Mouse (Mus musculus) adrenal gland, adult 18-20 months (tissue): Measurements from ENCODE around the gene Snn. TPM values are rescaled to one million over a fixed set of nuclear protein-coding genes. Genes with fewer than 3 reads are reported as not detected.

Experiments used
- DNase-seq, 2 experiments: peaks; one replicate each; pipeline ENCODE4 v3.0.0; 2021 to 2022; ENCODE audit warnings: low spot score in 2 of 2
- total RNA-seq, 2 experiments: library from RNA; stranded (reverse); gene quantifications; 1 replicate in 1 of 2; 2 replicates in 1 of 2; pipeline ENCODE4 v1.2.3; 2021

Snn gene
- total RNA-seq, 2 experiments from 2014 or later: 9.3 to 14.0 TPM

GRCm38 (mm10) chr16:11077601-11078201 is 17.0 kb downstream of the Snn start:
- DNase-seq: no peak

GRCm38 (mm10) chr16:11078216-11078869 is 17.6 kb downstream of the Snn start:
- no peak for DNase-seq

- no peak for DNase-seq
Observed at GRCm38 (mm10) chr16:11084181-11084580, 23.4 kb downstream of the Snn start.

- DNase-seq: no peak
Observed at GRCm38 (mm10) chr16:11086299-11086698, 25.6 kb downstream of the Snn start.

- no peak for DNase-seq
Observed at GRCm38 (mm10) chr16:11086856-11087588, 26.3 kb downstream of the Snn start.

- no peak for DNase-seq
Observed at GRCm38 (mm10) chr16:11090836-11091570, 30.3 kb downstream of the Snn start.

- no peak for DNase-seq
Observed at GRCm38 (mm10) chr16:11092061-11092460, 31.3 kb downstream of the Snn start.

GRCm38 (mm10) chr16:11092523-11092922 is 31.8 kb downstream of the Snn start:
- DNase-seq: no peak

GRCm38 (mm10) chr16:11093717-11094386 is 33.1 kb downstream of the Snn start:
- no peak for DNase-seq

- no peak for DNase-seq
Observed at GRCm38 (mm10) chr16:11097301-11097700, 36.6 kb downstream of the Snn start.

GRCm38 (mm10) chr16:11104905-11105304 is 44.2 kb downstream of the Snn start:
- no peak for DNase-seq

GRCm38 (mm10) chr16:11109198-11109740 is 48.5 kb downstream of the Snn start:
- no peak for DNase-seq

- no peak for DNase-seq
Observed at GRCm38 (mm10) chr16:11122625-11123024, 61.9 kb downstream of the Snn start.

GRCm38 (mm10) chr16:11124110-11124509 is 63.4 kb downstream of the Snn start:
- no peak for DNase-seq

Other genes with a start within 250 kb of the Snn start
- not detected for gene Gm11172, start 248.0 kb upstream of the Snn start, total RNA-seq
- gene Rmi2, start 225.9 kb upstream of the Snn start, total RNA-seq: under 1 TPM; 0.51 to 0.56 TPM
- 10 to 100 TPM; 48.5 to 56.4 TPM for gene Litaf, start 5.2 kb downstream of the Snn start, total RNA-seq
- gene Txndc11, start 73.7 kb downstream of the Snn start, total RNA-seq: 10 to 100 TPM; 39.4 to 56.6 TPM
- gene Zc3h7a, start 115.4 kb downstream of the Snn start, total RNA-seq: 10 to 100 TPM; 62.7 to 79.7 TPM
- gene Rsl1d1, start 142.4 kb downstream of the Snn start, total RNA-seq: 10 to 100 TPM; 73.7 to 82.3 TPM
- 100 to 1,000 TPM; 110 to 145 TPM for gene Gspt1, start 193.4 kb downstream of the Snn start, total RNA-seq